Mouse (Mus musculus) cerebellum, adult 2 months (tissue): ENCODE results near the gene Klrb1b.

Experiments
- CTCF ChIP-seq: fragments of 200-500 bp; IDR thresholded peaks from 2 replicates; pipeline ENCODE4 v1.5.1; 2011; ENCODE audit warnings: low read depth, mild to moderate bottlenecking, control low read depth, low read length, moderate library complexity, borderline replicate concordance; ENCODE audit not compliant: insufficient read depth
- POLR2A ChIP-seq: fragments of 200-500 bp; IDR thresholded peaks from 2 replicates; pipeline ENCODE4 v1.6.1; 2011; ENCODE audit warnings: low read length, control low read depth, borderline replicate concordance; ENCODE audit not compliant: insufficient read depth

GRCm38 (mm10) chr6:128850671-128851070 lies 24.5 kb upstream of the Klrb1b start:
- TF ChIP-seq CTCF = no peak
- no peak for TF ChIP-seq POLR2A
